Mouse (Mus musculus): ENCODE data around the gene Dtx2.

GRCm38 (mm10) chr5:136045408-136045807, 50.8 kb downstream of the Dtx2 start:
- peak; percentile 27; the same call in 1 of the 2 replicates for TF ChIP-seq ZC3H11A (IDR thresholded peaks at IDR 0.05; ENCODE audit: borderline replicate concordance, low read depth, low read length)
- TF ChIP-seq MAFK (IDR thresholded peaks at IDR 0.05; ENCODE audit: insufficient read depth, low read depth, low read length), result no peak
- TF ChIP-seq ZNF384 (IDR thresholded peaks at IDR 0.05; ENCODE audit: low read depth, low read length), result no peak
- no peak for TF ChIP-seq CHD2 (IDR thresholded peaks at IDR 0.05; ENCODE audit: low read depth, low read length)
